Mouse (Mus musculus) liver (tissue): ENCODE results near the gene Casz1.

Experiments used
- DNase-seq: peaks from one replicate; pipeline ENCODE4 v3.0.0-alpha.2; 2020; ENCODE audit warnings: mixed read lengths

The Casz1 gene

DNA sequence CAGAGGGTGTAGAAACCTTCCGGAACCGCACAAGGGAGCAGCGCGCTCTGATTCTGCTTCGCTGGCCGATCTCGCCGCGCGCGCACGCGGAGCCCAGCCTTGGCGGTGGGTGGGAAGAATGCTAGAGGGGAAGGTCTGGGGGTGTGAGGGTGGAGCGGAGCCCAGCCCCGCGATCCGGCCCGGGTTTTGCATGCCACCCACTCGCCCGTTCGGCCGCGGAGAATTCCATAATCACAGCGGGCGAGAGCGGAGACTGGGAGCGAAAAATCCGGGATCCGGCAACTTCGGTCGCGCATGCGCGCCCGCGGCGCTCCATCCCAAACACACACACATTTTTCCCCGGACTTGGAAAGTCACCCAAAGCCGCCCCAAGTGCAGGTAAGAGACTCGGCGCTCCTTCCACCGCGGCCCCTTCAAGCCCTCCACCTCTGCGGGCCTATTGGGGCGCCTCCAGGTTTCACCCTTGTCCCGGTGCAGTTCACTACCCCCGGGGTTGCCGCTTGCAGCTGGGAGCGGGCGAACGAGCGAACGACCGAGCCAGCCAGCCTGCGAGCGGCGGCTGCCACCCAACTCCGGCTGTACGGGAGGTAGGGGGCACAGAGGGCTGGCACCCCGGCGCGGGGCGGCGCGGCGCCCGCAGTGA is at the start of gene Casz1:
Casz1 (plus strand) TSS at position 293 of the 643 bp plus-strand sequence.
- DNase-seq: peak; percentile 74

GRCm38 (mm10) chr4:148758863-148759262 is 45.4 kb upstream of the Casz1 start:
- no peak for DNase-seq

- no peak for DNase-seq
Measured at GRCm38 (mm10) chr4:148760152-148760551, 44.1 kb upstream of the Casz1 start.

- DNase-seq: no peak
Measured at GRCm38 (mm10) chr4:148766021-148766775, 38.0 kb upstream of the Casz1 start.

DNA sequence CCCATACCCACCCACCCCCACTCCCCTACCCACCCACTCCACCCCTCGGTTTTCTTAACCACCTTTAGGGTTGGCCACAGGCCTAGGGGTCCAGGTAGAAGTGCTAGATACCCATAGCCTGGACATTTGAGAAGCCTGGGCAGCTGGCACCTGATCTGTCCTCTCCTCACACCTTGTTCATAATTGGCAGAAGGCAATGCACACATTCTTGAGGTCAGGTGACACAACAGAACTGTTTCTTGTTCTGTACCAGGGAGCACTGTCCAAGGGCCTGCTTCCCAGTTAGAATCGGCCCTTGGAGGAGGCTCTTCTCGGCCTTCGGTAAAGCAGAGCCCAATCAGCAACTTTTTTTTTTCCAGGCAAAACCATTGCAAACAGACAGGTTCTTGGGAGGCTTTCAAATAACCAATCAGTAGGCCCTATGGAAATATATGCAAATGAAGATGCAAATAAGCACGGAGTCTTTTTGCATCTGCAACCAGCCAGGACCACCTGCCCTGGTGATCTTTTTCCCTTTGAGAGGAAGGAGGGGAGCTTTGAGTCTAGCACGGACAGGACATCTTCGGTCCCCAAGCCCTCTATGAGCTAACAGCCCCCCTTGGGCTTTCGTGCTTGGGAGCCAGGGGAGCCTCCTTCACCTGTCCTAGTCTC is 36.4 kb upstream of the Casz1 start:
- DNase-seq: no peak

GRCm38 (mm10) chr4:148768649-148769048 is 35.6 kb upstream of the Casz1 start:
- DNase-seq: no peak

DNA sequence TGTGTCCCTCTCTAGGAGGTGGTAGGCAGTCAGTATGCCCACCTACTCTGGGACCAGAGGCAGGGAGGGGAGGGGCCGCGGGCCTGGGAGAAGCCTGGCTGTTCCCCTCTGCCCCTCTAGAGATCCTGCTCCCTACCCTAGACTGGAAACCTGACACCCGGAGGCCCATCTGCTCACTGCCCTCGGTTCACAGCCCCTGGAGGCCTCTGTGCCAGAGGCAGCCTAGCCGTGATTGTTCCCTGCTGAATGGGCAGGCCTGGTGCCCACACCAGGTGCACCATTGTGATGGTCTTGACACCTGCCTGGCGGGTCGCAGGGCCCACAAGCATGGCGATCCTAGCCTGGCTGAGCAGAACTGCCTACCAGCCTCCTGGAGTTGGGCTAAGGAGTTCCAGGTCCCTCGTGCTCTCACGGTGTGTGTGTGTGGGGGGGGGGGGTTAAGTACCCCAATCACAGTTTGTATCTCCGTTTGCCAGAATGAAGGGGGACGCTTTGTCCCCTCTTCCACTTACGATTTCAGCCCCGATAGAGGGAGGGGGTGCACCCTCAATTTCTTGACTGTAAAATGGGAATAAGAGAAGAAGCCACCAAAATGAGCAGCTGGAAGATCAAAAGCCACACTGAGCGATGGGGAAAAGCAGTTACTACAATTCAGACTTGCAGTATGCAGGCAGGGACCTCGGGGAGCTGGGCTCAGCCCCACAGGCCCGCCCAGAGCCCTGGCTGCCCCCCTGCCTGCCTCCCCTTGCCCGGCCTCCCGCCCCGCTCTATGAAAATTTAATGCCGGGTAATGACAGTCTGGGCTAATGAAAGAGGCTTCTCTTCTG is 33.4 kb upstream of the Casz1 start:
- DNase-seq: no peak

DNA sequence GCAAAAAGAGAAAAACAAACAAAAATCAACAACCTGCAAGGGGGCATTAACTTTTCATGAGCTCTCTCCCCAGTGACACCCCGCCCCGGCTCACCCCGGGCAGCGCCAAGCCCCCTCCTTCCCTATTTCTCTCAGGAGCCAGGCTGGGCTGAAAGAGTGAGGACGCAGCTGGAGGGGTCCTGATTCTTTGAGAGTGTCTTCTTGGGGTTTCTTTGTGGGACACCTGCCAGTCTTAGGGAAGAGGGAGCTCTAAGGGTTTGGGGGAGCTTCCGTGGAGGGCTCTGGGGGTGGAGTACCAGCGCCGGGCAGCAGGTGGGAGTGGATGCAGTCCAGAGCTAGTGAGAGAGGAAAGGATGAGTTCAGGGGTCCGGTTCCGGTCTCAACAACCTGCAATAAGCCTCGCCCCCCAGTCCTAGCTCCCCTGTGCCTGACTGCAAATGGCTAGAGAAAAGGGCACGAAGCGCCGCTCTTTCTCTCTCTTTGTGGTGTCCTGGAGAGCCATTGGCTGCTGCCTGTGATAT is 32.8 kb upstream of the Casz1 start:
- no peak for DNase-seq

- no peak for DNase-seq
Measured at GRCm38 (mm10) chr4:148772658-148773057, 31.6 kb upstream of the Casz1 start.

DNA sequence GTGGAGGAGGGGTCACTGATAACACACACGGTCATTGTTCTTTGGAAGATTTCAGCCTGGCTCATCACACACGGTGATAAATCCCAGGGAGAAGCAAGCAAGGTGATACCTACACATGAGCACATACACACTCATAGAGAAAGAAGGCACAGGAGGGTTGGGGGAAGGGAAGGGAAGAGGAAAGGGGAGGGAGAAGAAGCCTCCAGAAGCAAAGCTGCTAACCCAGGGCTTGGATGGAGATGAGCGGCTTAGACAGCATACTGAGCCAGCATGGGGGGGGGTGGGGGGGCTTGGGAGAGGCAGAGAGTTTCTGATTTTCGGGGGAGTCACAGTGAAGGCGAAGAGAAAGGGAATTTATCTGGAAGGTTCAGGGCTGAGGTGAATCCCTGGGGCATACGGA is 30.2 kb upstream of the Casz1 start:
- DNase-seq: no peak

- DNase-seq: no peak
Measured at GRCm38 (mm10) chr4:148775476-148776269, 28.6 kb upstream of the Casz1 start.

DNA sequence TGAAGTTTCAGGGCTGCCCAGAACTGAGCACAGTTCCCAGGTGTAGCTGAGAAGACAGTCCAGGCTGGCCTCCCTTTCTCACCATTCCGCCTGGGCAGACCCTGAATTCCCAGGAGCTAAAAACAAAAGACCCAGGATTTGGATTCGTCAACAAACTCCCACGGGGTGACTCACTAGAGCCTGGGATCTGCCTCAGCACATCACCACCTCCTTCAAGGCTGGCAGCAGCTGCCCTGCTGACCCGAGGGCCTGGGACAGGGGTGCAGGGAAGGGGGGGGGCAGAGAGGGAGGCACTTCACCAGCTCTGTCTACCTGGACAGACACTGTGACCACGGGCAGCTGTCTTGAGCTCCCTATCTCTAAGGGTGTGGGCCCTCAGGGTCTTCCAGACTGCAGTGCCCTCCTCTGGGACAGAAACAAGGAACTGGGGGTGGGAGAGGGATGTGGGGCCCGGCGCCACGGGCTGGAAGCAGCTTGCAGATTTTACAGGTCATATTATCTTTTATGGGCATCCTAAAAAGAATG is 24.1 kb upstream of the Casz1 start:
- no peak for DNase-seq

GRCm38 (mm10) chr4:148781516-148781915 is 22.7 kb upstream of the Casz1 start:
- DNase-seq: no peak

- no peak for DNase-seq
Measured at GRCm38 (mm10) chr4:148782880-148783279, 21.3 kb upstream of the Casz1 start.

DNA sequence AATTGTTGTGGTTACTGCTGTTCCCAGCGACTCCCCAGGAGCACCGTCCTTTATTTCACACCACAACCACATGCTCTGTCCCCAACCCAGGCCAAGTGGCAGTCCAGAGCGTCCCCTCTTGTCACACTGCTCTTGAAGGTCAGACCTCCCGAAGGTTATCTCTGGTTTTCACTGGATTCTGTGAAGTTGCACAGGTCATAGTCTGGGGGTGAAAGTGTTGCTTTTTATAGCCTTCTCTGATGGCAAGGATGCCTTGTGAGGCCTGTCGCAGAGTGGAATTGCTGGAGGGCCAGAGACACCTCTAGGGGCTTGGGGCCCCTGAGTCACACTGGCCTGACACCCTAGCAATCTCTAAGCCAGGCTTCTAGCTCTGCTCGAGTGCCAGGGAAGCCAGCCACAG is 20.5 kb upstream of the Casz1 start:
- no peak for DNase-seq

DNA sequence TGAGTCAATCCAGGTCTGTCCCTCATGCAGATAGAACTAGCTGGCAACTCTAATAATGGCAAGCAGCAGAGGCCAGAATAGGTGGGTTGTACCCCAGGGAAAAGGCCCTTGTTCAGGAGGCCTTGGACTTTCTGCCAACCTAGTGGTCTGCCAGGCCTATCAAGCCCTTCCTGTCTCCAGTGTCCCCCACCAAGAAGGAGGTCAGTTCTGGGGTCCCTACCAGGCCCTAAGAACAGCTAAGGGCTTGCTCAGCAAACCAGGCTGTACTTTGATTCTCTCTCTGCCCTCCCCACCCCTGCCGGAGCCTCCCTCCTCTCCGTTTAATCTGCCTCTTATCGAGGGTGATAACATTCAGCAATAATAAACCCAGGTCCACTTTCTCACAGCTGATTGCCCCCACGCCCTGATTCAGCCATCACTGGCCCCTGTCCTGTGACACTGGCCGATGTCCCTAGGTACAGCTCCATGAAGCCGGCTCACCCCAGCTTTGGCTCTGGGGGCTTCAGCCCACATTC is 19.1 kb upstream of the Casz1 start:
- no peak for DNase-seq

- DNase-seq: no peak
Measured at GRCm38 (mm10) chr4:148785995-148786394, 18.2 kb upstream of the Casz1 start.

- no peak for DNase-seq
Measured at GRCm38 (mm10) chr4:148790940-148791339, 13.3 kb upstream of the Casz1 start.

DNA sequence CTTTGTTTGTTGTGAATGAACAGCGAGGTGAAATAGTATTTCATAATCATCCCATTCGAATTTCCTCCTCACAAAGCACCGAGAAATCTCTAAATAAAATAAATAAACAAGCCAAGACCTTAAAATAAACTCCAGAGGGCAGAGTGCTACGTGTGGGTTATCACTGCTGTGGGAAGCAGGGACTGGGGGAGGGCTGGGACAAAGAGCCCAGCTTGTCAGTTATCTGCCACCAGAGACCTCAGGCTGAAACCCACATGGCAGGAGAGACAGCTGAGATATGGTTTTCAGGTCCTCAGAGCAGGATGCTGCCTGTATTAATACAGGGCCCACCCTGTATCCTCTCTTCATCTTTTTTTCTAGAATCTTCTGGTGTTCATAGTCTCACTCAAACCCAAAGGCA is 9.2 kb upstream of the Casz1 start:
- no peak for DNase-seq

DNA sequence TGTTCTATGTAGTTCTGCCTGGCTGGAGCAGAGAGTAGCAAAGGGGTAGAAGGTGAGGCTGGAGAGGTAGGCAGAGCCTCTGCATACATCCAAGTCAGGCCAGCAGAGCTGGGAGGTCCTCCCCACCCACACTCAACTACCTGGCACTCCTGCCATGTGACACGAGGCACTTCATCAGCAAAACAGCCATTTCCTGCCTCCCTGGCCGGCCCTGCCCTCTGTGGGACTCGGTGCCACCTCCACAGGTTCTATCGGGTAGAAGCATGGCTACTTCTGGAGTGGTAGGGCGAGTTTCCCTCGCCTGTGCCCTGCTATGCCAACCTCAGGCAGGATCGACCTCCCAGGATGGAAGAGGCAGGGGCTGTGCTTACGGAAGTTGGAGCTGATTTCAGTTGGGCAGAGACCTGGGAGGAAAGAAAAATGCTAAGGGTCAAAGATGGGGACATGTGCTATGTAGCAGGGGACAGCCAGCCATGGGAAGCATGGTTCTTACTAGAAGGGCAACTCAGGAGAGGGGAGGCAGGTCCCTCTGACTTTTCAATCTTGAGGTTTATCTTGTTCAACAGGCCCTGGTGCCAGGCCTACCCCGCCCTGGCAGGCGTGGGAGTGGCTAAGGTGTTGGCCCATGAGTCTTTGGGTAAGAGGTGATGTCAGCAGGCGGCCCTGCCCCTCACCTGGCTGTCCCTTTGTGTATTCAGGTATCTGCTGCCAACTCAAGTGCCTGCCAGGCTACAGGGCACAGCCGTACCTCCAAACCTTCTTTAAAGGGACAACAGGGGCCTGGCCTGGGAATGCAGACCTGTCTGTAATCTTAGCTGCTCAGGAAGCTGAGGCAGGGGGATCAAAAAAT is 6.5 kb upstream of the Casz1 start:
- peak; percentile 33 for DNase-seq

- no peak for DNase-seq
Measured at GRCm38 (mm10) chr4:148803031-148803430, 1.2 kb upstream of the Casz1 start.
